Mouse (Mus musculus) liver, embryonic 16.5 days (tissue): Measurements from ENCODE around the gene Fam205c. TPM values are rescaled to one million over a fixed set of nuclear protein-coding genes. Genes with fewer than 3 reads are reported as not detected.
"Not testable (repeated sequence)": the region's sequence is repeated elsewhere in the genome, so short reads cannot be mapped to it uniquely, and the experiment has no call there.

Source experiments
- ATAC-seq: fragments of 200-750 bp; cut with Nextera tagmentation; 2 replicates; pipeline ENCODE4 v1.8.0; 2017; ENCODE audit warnings: low read depth, mild to moderate bottlenecking, moderate number of reproducible peaks, moderate library complexity
- H3K27ac ChIP-seq: fragments of 300-500 bp; sonication (generic); 2 replicates; pipeline ENCODE4 v1.5.1; 2014; ENCODE audit warnings: mild to moderate bottlenecking, low read length
- H3K27me3 ChIP-seq: fragments of 300-500 bp; sonication (generic); 2 replicates; pipeline ENCODE4 v1.6.1; 2014; ENCODE audit warnings: low read depth, low read length, mixed read lengths; ENCODE audit not compliant: control insufficient read depth, insufficient read depth
- H3K36me3 ChIP-seq: fragments of 300-500 bp; sonication (generic); 2 replicates; pipeline ENCODE4 v1.6.1; 2014; ENCODE audit warnings: mild to moderate bottlenecking; ENCODE audit not compliant: control insufficient read depth, insufficient read depth
- H3K4me1 ChIP-seq: fragments of 300-500 bp; sonication (generic); 2 replicates; pipeline ENCODE4 v1.6.1; 2014; ENCODE audit warnings: low read depth, low read length, mixed read lengths; ENCODE audit not compliant: control insufficient read depth
- H3K4me2 ChIP-seq: fragments of 300-500 bp; sonication (generic); 2 replicates; pipeline ENCODE4 v1.6.1; 2014; ENCODE audit warnings: low read depth, low read length, mixed read lengths
- H3K4me3 ChIP-seq: fragments of 300-500 bp; sonication (generic); 2 replicates; pipeline ENCODE4 v1.5.1; 2014; ENCODE audit warnings: low read depth, mild to moderate bottlenecking, low read length
- H3K9ac ChIP-seq: fragments of 300-500 bp; sonication (generic); 2 replicates; pipeline ENCODE4 v1.6.1; 2014; ENCODE audit warnings: low read depth, low read length
- H3K9me3 ChIP-seq: fragments of 300-500 bp; sonication (generic); replicated peaks from 2 replicates; pipeline ENCODE4 v1.6.1; 2016; ENCODE audit warnings: low read length; ENCODE audit not compliant: control insufficient read depth
- WGBS: fragments of 180-500 bp; shearing (Covaris S2); extraction: QIAGEN DNeasy Blood & Tissue Kit; methylation state at CpG from one replicate; pipeline ENCODE4 v1.1.7; 2014; ENCODE audit not compliant: insufficient replicate concordance; 5-methylcytosine and 5-hydroxymethylcytosine counted together
- polyA plus RNA-seq: library from polyadenylated mRNA; unstranded; fragments of >200 nt; fragmentation: Nextera tagmentation; extraction: Ambion mirVana; gene quantifications from 2 replicates; pipeline ENCODE4 v1.2.1, GENCODE M21; 2015

Gene Fam205c
- polyA plus RNA-seq, 1 experiment from 2014 or later, result 0.27 TPM

DNA sequence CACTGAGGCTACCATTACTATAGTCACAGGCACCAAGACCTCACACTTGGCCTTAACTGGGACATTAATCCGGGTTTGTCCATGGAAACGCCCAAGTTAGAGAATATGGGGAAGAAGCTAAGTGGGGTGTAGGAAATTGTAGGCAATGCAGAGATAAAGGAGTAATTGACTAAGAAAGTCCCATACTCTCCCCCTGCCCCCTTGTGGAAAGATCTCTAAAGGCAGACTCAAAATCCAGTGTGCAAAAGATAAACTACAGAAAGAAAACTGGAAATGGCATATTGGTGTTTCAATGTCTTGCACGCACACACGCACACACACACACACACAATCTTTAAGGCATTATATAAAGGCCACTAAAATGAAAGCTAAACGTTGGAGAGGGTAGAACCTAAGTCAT, 3.3 kb downstream of the Fam205c start:
- no peak overlapping the region for H3K4me2 ChIP-seq
- no peak overlapping the region for H3K4me3 ChIP-seq
- H3K36me3 ChIP-seq, result no peaks in the 10 kb centered on the region
- 58% methylated on average over 5 of the region's 5 CpGs for WGBS
- H3K27ac ChIP-seq, result no peak overlapping the region
- ATAC-seq, result no peak
- H3K9ac ChIP-seq, result no peak overlapping the region
- no peaks in the 10 kb centered on the region for H3K27me3 ChIP-seq
- H3K9me3 ChIP-seq, result no peaks in the 10 kb centered on the region
- H3K4me1 ChIP-seq, result peaks cover 54% of the 10 kb centered on the region

DNA sequence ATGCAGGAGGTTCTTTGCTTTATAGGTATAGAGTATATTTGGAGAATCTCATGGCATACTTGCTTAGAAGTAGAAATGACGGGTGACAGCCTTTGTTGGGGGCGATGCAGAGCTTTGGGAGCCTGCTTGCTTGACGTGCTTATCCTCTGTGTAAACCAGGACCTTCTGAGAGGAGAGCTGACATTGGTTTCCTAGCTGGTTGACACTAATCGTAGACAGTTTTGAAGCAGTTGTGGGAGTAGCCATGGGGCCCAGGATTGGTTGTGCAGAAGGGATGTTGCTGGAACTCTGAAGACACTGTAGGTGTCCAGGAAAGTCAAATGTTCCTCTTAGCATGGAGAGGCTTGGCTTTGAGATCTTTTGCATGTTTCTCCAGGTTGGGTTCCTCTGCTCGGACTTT, 5.8 kb downstream of the Fam205c start:
- H3K9me3 ChIP-seq, result no peaks in the 10 kb centered on the region
- 67% methylated on average over 5 of the region's 5 CpGs for WGBS
- peak overlapping the region; percentile 93 for H3K27ac ChIP-seq
- H3K27me3 ChIP-seq, result no peaks in the 10 kb centered on the region
- H3K4me1 ChIP-seq, result peaks cover 60% of the 10 kb centered on the region
- H3K36me3 ChIP-seq, result no peaks in the 10 kb centered on the region
- H3K4me2 ChIP-seq, result peak overlapping the region; percentile 51
- ATAC-seq, result no peak
- peak overlapping the region; percentile 52; the same call in 1 of the 2 replicates for H3K9ac ChIP-seq
- no peak overlapping the region for H3K4me3 ChIP-seq

DNA sequence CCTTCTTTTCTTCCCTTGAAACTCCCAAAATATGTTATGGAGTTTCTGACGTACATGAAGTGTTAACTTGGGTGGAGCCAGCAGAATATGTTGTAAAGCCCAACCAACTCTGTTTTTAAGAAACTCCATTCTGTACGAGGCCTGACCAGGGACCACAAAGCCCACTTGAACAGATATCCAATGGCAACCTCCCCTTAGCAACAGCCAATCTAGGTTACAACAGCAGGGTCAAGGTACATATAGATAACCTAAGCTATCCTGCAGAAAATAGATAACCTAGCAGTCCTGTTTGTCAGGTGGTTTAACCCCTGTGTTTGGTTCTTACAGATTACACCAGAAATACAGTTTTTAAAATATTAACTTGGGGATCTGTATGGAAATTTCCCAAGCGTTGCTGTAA, 6.6 kb downstream of the Fam205c start:
- Histone ChIP-seq H3K27ac (peak overlapping the region; percentile 93), H3K4me2 (peak overlapping the region; percentile 51), H3K4me3 (0 out of 2 replicates have a peak overlapping the region, but pooled peaks have one; percentile 8), H3K36me3 (no peaks in the 10 kb centered on the region), H3K27me3 (no peaks in the 10 kb centered on the region), H3K9me3 (no peaks in the 10 kb centered on the region), H3K4me1 (peaks cover 63% of the 10 kb centered on the region), H3K9ac (peak overlapping the region; percentile 52)
- 18% methylated on average over 3 of the region's 3 CpGs for WGBS
- ATAC-seq, result peak; percentile 96

DNA sequence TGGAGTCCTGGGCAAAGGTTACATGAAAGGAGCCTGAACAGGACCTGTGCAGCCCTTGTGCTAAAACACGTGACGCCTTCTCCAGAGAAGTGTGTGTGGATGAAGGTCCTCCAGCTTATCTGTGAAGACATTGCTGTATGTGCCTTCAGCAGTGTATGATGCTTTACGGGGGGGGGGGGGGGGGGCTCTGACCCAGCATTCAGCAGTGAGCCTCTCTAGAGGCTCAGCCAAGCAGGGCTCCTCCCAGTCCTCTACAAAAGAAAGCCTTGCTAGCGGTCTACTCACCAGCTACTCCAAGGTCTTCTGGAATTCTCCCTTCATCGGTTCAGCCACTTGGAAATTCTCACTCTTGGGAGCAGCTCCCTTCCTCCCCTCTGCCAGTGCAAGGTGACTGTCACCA, 10.5 kb downstream of the Fam205c start:
- 58% methylated on average over 5 of the region's 5 CpGs for WGBS
- peaks cover 45% of the 10 kb centered on the region for H3K4me1 ChIP-seq
- H3K9me3 ChIP-seq, H3K36me3 ChIP-seq, H3K27me3 ChIP-seq: not testable (repeated sequence)
- H3K9ac ChIP-seq, result 0 out of 2 replicates have a peak overlapping the region, but pooled peaks have one; percentile 47
- 0 out of 2 replicates have a peak overlapping the region, but pooled peaks have one; percentile 33 for H3K4me3 ChIP-seq
- peak overlapping the region; percentile 43 for H3K4me2 ChIP-seq
- ATAC-seq, result peak; percentile 53
- H3K27ac ChIP-seq, result peak overlapping the region; percentile 91

DNA sequence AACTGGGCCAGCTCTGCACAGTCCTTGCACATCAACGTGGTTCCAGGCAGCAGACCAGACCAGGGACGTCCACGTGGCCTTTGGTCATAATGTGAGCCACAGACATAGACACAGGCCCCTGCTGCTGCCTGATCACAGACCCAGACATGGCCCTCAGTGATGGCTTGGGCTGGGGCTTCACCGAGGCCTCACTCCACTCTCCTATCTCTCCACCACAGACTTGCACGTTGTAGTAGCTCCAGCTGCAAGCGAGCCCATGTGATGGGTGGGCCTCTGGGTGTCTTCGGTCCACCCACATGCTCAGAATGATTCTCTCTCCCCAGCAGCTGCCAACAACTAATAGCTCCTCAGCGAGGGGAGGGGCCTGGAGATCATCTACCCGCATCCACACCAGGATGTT, 13.6 kb downstream of the Fam205c start:
- Histone ChIP-seq H3K9ac (peak overlapping the region; percentile 66), H3K4me2 (peak overlapping the region; percentile 47), H3K27ac (peak overlapping the region; percentile 96), H3K4me1 (peaks cover 19% of the 10 kb centered on the region)
- WGBS, result 24% methylated on average over 9 of the region's 9 CpGs
- not testable (repeated sequence) for H3K27me3 ChIP-seq, H3K9me3 ChIP-seq, H3K36me3 ChIP-seq, H3K4me3 ChIP-seq
- peak; percentile 100 for ATAC-seq

DNA sequence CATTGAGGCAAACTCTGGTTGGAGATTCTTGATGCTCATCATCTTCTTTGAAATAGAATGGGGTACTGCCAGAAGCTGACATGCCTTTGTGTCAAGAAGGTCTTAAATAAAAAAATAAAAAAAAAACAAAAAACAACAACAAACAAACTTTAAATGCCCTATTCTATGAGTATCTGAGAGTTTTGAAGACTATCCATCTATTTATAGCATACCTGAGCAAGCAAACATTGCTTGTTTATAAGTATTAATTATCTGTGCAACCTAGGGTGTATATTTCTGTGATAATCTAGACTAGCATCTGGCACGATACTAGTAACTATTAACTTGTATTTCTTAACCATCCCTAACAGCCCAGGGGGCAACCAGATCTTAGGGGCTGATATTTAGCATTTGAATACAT, 17.4 kb downstream of the Fam205c start, which contains the start of gene Gm12394:
Gene Gm12394 (minus strand): TSS at position 101 of the 400 bp plus-strand sequence.
- not testable (repeated sequence) for H3K27ac ChIP-seq, H3K9ac ChIP-seq, H3K4me3 ChIP-seq, H3K36me3 ChIP-seq, H3K4me2 ChIP-seq, H3K4me1 ChIP-seq, ATAC-seq, H3K9me3 ChIP-seq, H3K27me3 ChIP-seq
- WGBS, result 52% methylated on average over 1 of the region's 1 CpGs

DNA sequence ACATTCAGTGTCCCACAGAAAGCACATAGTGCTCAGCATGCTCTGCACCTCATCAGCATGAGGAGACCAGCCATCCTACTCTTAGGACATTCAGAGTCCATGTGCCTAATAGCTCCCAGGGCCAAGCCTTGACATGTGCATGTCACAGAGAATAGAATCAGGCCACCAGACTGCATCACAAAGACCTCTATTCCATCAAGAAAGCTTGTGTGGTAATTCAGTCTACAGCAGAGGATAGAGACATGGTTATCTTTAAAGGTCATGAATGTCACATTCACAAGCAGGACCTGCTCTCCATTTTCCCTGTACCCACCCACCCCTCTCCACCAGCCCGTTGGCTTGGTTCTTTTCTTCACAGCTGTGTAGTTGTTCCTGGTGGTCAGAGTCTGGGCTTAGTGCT, 20.2 kb downstream of the Fam205c start, which contains the start of gene Fam205a1:
Gene Fam205a1 (minus strand): TSS at position 101 of the 400 bp plus-strand sequence.
- H3K27me3 ChIP-seq, H3K36me3 ChIP-seq, H3K4me3 ChIP-seq, ATAC-seq, H3K9me3 ChIP-seq, H3K4me1 ChIP-seq, H3K9ac ChIP-seq, H3K27ac ChIP-seq, H3K4me2 ChIP-seq: not testable (repeated sequence)
- 69% methylated on average over 1 of the region's 1 CpGs for WGBS

Other genes starting within 250 kb of the Fam205c start
- gene Gm2564, start 244.5 kb downstream of the Fam205c start, polyA plus RNA-seq, result not detected in 2 replicates
- gene Ccl27b, start 219.0 kb downstream of the Fam205c start, polyA plus RNA-seq, result not detected in 2 replicates
- not detected in 2 replicates for gene Il11ra2, start 212.3 kb downstream of the Fam205c start, polyA plus RNA-seq
- gene 4930578G10Rik, start 138.7 kb downstream of the Fam205c start, polyA plus RNA-seq, result not detected in 2 replicates
- not detected in 2 replicates for gene Ccl19, start 117.7 kb downstream of the Fam205c start, polyA plus RNA-seq
- gene Ccl21a, start 100.2 kb downstream of the Fam205c start, polyA plus RNA-seq, result 0.77 and 0.85 TPM in 2 replicates
- 0.11 and 0.12 TPM in 2 replicates for gene Fam205a1, start 20.3 kb downstream of the Fam205c start, polyA plus RNA-seq
- not detected in 2 replicates for gene Gm12394, start 17.5 kb downstream of the Fam205c start, polyA plus RNA-seq
- 0.05 and 0.06 TPM in 2 replicates for gene Phf24, start 42.4 kb upstream of the Fam205c start, polyA plus RNA-seq
- gene Dnajb5, start 75.6 kb upstream of the Fam205c start, polyA plus RNA-seq, result 1.0 and 1.5 TPM in 2 replicates
- gene 1700022I11Rik, start 95.4 kb upstream of the Fam205c start, polyA plus RNA-seq, result 0.17 TPM in 1 of 2 replicates, not detected in the other
- gene Vcp, start 126.3 kb upstream of the Fam205c start, polyA plus RNA-seq, result 192 and 198 TPM in 2 replicates
- gene Fancg, start 136.3 kb upstream of the Fam205c start, polyA plus RNA-seq, result 7.8 and 9.4 TPM in 2 replicates
- 12.4 and 14.7 TPM in 2 replicates for gene Pigo, start 151.6 kb upstream of the Fam205c start, polyA plus RNA-seq
- gene Stoml2, start 157.5 kb upstream of the Fam205c start, polyA plus RNA-seq, result 176 and 193 TPM in 2 replicates
- 33.4 and 41.3 TPM in 2 replicates for gene Fam214b, start 172.0 kb upstream of the Fam205c start, polyA plus RNA-seq
- 0.51 and 0.57 TPM in 2 replicates for gene Unc13b, start 184.7 kb upstream of the Fam205c start, polyA plus RNA-seq